ENCODE assay signal across 8 mouse cellular contexts in genomic region chr1:24099926-24100869, GRCm38 (mm10). TPM values are rescaled to one million over a fixed set of nuclear protein-coding genes. Genes with fewer than 3 reads are reported as not detected.
DNase-seq lines count a peak whose midpoint lies in the region; ATAC-seq and TF ChIP-seq lines count a peak whose summit lies in the region.

TSS of gene Fam135a (minus strand) at chr1:24100341.

- H3K4me1 ChIP-seq in hindbrain, postnatal 0 days (ENCODE audit: insufficient read depth, low read length), result no peaks in the 10 kb centered on the region

- H3K4me3 ChIP-seq in hindbrain, postnatal 0 days (ENCODE audit: low read length), result peak within 1 kb of the TSS; percentile 94

- H3K9ac ChIP-seq in hindbrain, postnatal 0 days (replicated peaks; ENCODE audit: low read length), result peak within 1 kb of the TSS; percentile 93

- DNase-seq in ZHBTc4 (ENCODE audit: low read depth, low spot score), result peak; percentile 96
- peak; percentile 92 to 96 for DNase-seq in cerebellum, postnatal 4 days (ENCODE audit: low spot score in 2 of 2)
- peak; percentile 81 to 86 for DNase-seq in gastrocnemius, adult 8-10 months (ENCODE audit: low spot score in 2 of 2)
- peak; percentile 98 for DNase-seq in hindbrain, postnatal 0 days (ENCODE audit: low spot score)
- peak; percentile 91 to 93 for DNase-seq in left cerebral cortex, adult 18-20 months (ENCODE audit: low spot score in 2 of 2)
- peak; percentile 96 to 97 for DNase-seq in lung, postnatal 4 days
- peak; percentile 96 for DNase-seq in retina, postnatal 7 days (ENCODE audit: low read depth, low spot score)
- DNase-seq in urinary bladder, adult 18-20 months (ENCODE audit: low spot score in 2 of 2), result peak; percentile 83 to 89

- H3K36me3 ChIP-seq in hindbrain, postnatal 0 days (ENCODE audit: insufficient read depth, low read length), result no peaks in the 10 kb centered on the region

- WGBS in hindbrain, postnatal 0 days, result under 1% methylated on average over 82 of the region's 88 CpGs

- no peak for TF ChIP-seq CTCF in hindbrain, postnatal 0 days (IDR thresholded peaks at IDR 0.05; ENCODE audit: low read depth)

- H3K27me3 ChIP-seq in hindbrain, postnatal 0 days (ENCODE audit: insufficient read depth, low read length), result no peaks in the 10 kb centered on the region

- no peaks in the 10 kb centered on the region for H3K9me3 ChIP-seq in hindbrain, postnatal 0 days (ENCODE audit: low read length)

- ATAC-seq in hindbrain, postnatal 0 days, result peak; percentile 96

- H3K27ac ChIP-seq in hindbrain, postnatal 0 days, result peak within 1 kb of the TSS; percentile 91

- H3K4me2 ChIP-seq in hindbrain, postnatal 0 days (ENCODE audit: low read depth, low read length), result peak within 1 kb of the TSS; percentile 76

RNA-seq across cellular contexts. Expression of gene Fam135a, which starts in this region (rescaled TPM):
- 10 to 100 TPM; 17.1 to 22.7 (median 19.2) TPM for total RNA-seq in gastrocnemius, adult 8-10 months (2022)
- total RNA-seq in hindbrain, postnatal 0 days (2014; rRNA removed), result 29.8 and 31.9 TPM in 2 replicates
- 23.0 and 26.3 TPM in 2 replicates for polyA plus RNA-seq in hindbrain, postnatal 0 days (2015; fragmentation: Nextera tagmentation; extraction: Ambion mirVana)
- 10 to 100 TPM; 25.8 to 28.4 TPM for total RNA-seq in left cerebral cortex, adult 18-20 months (2021)

Comparison
In these comparisons a context has a peak if more than half of its experiments do, and no peak if none do; other contexts are left out.
1. Peak in every context shown above with its lines: DNase-seq, ATAC-seq, H3K4me3 ChIP-seq and H3K27ac ChIP-seq.